Mouse (Mus musculus): ENCODE results near the gene Shisa8.

DNA sequence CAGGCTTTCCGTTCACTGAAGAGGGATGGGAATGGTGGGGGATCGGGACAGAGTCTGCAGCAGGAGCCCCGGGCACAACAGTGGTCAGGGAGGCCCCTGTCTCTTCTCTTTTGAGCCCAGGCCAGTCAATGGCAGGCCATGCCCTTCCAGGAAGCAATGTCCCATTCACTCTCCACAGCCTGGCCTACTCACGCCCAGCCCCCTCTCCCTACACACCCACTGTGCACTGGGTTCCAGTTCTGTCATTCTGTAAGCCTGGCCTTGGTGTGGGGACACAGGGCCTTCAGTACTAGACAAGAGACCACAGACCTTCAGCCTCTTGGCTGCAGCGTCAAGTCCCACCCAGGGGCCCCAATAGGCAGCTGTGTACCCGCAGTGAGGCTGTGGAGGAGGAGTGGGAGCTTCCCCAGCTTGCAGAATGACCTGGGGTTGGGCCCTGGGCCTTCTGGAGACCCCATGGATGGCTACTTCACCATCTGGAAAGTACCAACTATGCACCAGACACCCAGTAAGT lies 17.5 kb upstream of the Shisa8 start:
- TF ChIP-seq MAX (IDR thresholded peaks at IDR 0.05), result no peak
- TF ChIP-seq CTCF (IDR thresholded peaks at IDR 0.05; ENCODE audit: control insufficient read depth, insufficient read depth, insufficient read length), result no peak
- TF ChIP-seq CEBPB (IDR thresholded peaks at IDR 0.05; ENCODE audit: low read depth), result no peak
- no peak for TF ChIP-seq USF1 (IDR thresholded peaks at IDR 0.05; ENCODE audit: low read depth)
- TF ChIP-seq MYOG (IDR thresholded peaks at IDR 0.05; ENCODE audit: control insufficient read depth, extremely low read depth, insufficient read length), result no peak
- TF ChIP-seq FOSL1 (IDR thresholded peaks at IDR 0.05; ENCODE audit: insufficient read depth, low read length, poor library complexity, severe bottlenecking), result no peak
- TF ChIP-seq MYOD1 (IDR thresholded peaks at IDR 0.05; ENCODE audit: control insufficient read depth, insufficient read length, low read depth), result no peak
